Mouse (Mus musculus) MEL (cell line): ENCODE results near the gene Haao. TPM values are rescaled to one million over a fixed set of nuclear protein-coding genes. Genes with fewer than 3 reads are reported as not detected.

ENCODE experiments used
- DNase-seq: peaks from one replicate; pipeline ENCODE4 v3.0.0; 2011; ENCODE audit warnings: low read depth, low spot score
- H3K27ac ChIP-seq: 2 replicates; pipeline ENCODE4 v1.5.1; 2012; ENCODE audit warnings: low read depth, mild to moderate bottlenecking, control low read depth, low read length, moderate library complexity; ENCODE audit not compliant: control insufficient read depth
- H3K27me3 ChIP-seq, 2 experiments: fragments of 150-350 bp in 1 of 2; sonication (generic) in 1 of 2; 2 replicates each; pipeline ENCODE4 v1.6.1; 2012; ENCODE audit warnings: low read length in 2 of 2, mild to moderate bottlenecking in 2 of 2, improper control_type of control experiment in 1 of 2, moderate library complexity in 1 of 2; ENCODE audit not compliant: insufficient read depth in 2 of 2, control insufficient read depth in 1 of 2
- H3K36me3 ChIP-seq, 2 experiments: 2 replicates each; pipeline ENCODE4 v1.6.1; 2012 to 2014; ENCODE audit warnings: low read length in 2 of 2, improper control_type of control experiment in 1 of 2, inconsistent platforms in 1 of 2, mild to moderate bottlenecking in 1 of 2; ENCODE audit not compliant: insufficient read depth in 2 of 2, control insufficient read depth in 1 of 2
- H3K4me1 ChIP-seq, 2 experiments: fragments of 150-350 bp in 1 of 2; sonication (generic) in 1 of 2; 2 replicates each; pipeline ENCODE4 v1.6.1; 2012; ENCODE audit warnings: low read length in 2 of 2, improper control_type of control experiment in 1 of 2, mild to moderate bottlenecking in 1 of 2; ENCODE audit not compliant: insufficient read depth in 2 of 2, control insufficient read depth in 1 of 2
- H3K4me3 ChIP-seq, 2 experiments: fragments of 150-350 bp in 1 of 2; sonication (generic) in 1 of 2; 2 replicates each; pipeline ENCODE4 v1.5.1; 2012; ENCODE audit warnings: low read depth in 2 of 2, low read length in 2 of 2, mild to moderate bottlenecking in 2 of 2, moderate library complexity in 2 of 2, control low read depth in 1 of 2, improper control_type of control experiment in 1 of 2; ENCODE audit not compliant: control insufficient read depth in 1 of 2, insufficient read depth in 1 of 2
- H3K79me2 ChIP-seq: 2 replicates; pipeline ENCODE4 v1.6.1; 2012; ENCODE audit warnings: mild to moderate bottlenecking, low read length, moderate library complexity; ENCODE audit not compliant: control insufficient read depth, poor library complexity, insufficient read depth
- H3K9ac ChIP-seq: 2 replicates; pipeline ENCODE4 v1.6.1; 2012; ENCODE audit warnings: low read depth, mild to moderate bottlenecking, control low read depth, low read length, moderate library complexity; ENCODE audit not compliant: control insufficient read depth, poor library complexity, severe bottlenecking
- H3K9me3 ChIP-seq: fragments of 150-350 bp; sonication (generic); replicated peaks from 2 replicates; pipeline ENCODE4 v1.6.1; 2012; ENCODE audit warnings: mild to moderate bottlenecking, low read length, improper control_type of control experiment, moderate library complexity; ENCODE audit not compliant: insufficient read depth
- BHLHE40 ChIP-seq: IDR thresholded peaks from 2 replicates; pipeline ENCODE4 v1.6.1; 2012; ENCODE audit warnings: low read depth, mild to moderate bottlenecking, inconsistent platforms, low read length, improper control_type of control experiment, borderline replicate concordance
- CHD1 ChIP-seq: IDR thresholded peaks from 2 replicates; pipeline ENCODE4 v1.6.1; 2012; ENCODE audit warnings: low read depth, mild to moderate bottlenecking, inconsistent platforms, low read length, improper control_type of control experiment
- CHD2 ChIP-seq: IDR thresholded peaks from 2 replicates; pipeline ENCODE4 v1.6.1; 2011; ENCODE audit warnings: low read length, improper control_type of control experiment
- CTCF ChIP-seq, 3 experiments: IDR thresholded peaks in 2 of 3; conservative IDR thresholded peaks in 1 of 3; 2 replicates each; pipeline ENCODE4 v1.5.1; 2011 to 2012; ENCODE audit warnings: low read length in 3 of 3, low read depth in 2 of 3, mild to moderate bottlenecking in 2 of 3, improper control_type of control experiment in 1 of 3, inconsistent platforms in 1 of 3, mixed read lengths in 1 of 3, moderate library complexity in 1 of 3; ENCODE audit not compliant: control insufficient read depth in 1 of 3, insufficient read depth in 1 of 3, poor library complexity in 1 of 3, severe bottlenecking in 1 of 3
- ELF1 ChIP-seq: IDR thresholded peaks from 2 replicates; pipeline ENCODE4 v1.6.1; 2014; ENCODE audit warnings: low read depth, mild to moderate bottlenecking, inconsistent platforms, low read length, improper control_type of control experiment, moderate library complexity
- ETS1 ChIP-seq: IDR thresholded peaks from 2 replicates; pipeline ENCODE4 v1.6.1; 2012; ENCODE audit warnings: low read depth, mild to moderate bottlenecking, inconsistent platforms, low read length, improper control_type of control experiment, moderate library complexity
- GABPA ChIP-seq: IDR thresholded peaks from 2 replicates; pipeline ENCODE4 v1.6.1; 2012; ENCODE audit warnings: low read depth, mild to moderate bottlenecking, inconsistent platforms, low read length, improper control_type of control experiment, moderate library complexity
- HCFC1 ChIP-seq: IDR thresholded peaks from 2 replicates; pipeline ENCODE4 v1.6.1; 2012; ENCODE audit warnings: low read depth, mild to moderate bottlenecking, inconsistent platforms, low read length, improper control_type of control experiment, moderate library complexity
- JUND ChIP-seq: IDR thresholded peaks from 2 replicates; pipeline ENCODE4 v1.6.1; 2011; ENCODE audit warnings: low read depth, mild to moderate bottlenecking, improper control_type of control experiment, low read length
- KAT2A ChIP-seq: conservative IDR thresholded peaks from 2 replicates; pipeline ENCODE4 v1.6.1; 2012; ENCODE audit warnings: low read depth, low read length, improper control_type of control experiment, inconsistent platforms
- MAFK ChIP-seq: IDR thresholded peaks from 2 replicates; pipeline ENCODE4 v1.6.1; 2011; ENCODE audit warnings: low read depth, mild to moderate bottlenecking, low read length, improper control_type of control experiment, borderline replicate concordance
- MAX ChIP-seq: IDR thresholded peaks from 2 replicates; pipeline ENCODE4 v1.6.1; 2011; ENCODE audit warnings: low read length, improper control_type of control experiment
- MEF2A ChIP-seq: IDR thresholded peaks from 2 replicates; pipeline ENCODE4 v1.6.1; 2014; ENCODE audit warnings: low read depth, mild to moderate bottlenecking, inconsistent platforms, low read length, improper control_type of control experiment; ENCODE audit not compliant: poor library complexity, insufficient replicate concordance, severe bottlenecking; ENCODE audit errors: extremely low read depth
- NELFE ChIP-seq: IDR thresholded peaks from 2 replicates; pipeline ENCODE4 v1.6.1; 2011; ENCODE audit warnings: low read depth, low read length, improper control_type of control experiment
- POLR2A ChIP-seq, 2 experiments: IDR thresholded peaks; 2 replicates each; pipeline ENCODE4 v1.6.1; 2011 to 2012; ENCODE audit warnings: low read length in 2 of 2, mild to moderate bottlenecking in 2 of 2, control low read depth in 1 of 2, improper control_type of control experiment in 1 of 2, low read depth in 1 of 2, moderate library complexity in 1 of 2; ENCODE audit not compliant: control insufficient read depth in 1 of 2, insufficient read depth in 1 of 2, poor library complexity in 1 of 2
- POLR2AphosphoS2 ChIP-seq: IDR thresholded peaks from 2 replicates; pipeline ENCODE4 v1.6.1; 2011; ENCODE audit warnings: low read length, improper control_type of control experiment
- POLR2AphosphoS5 ChIP-seq: IDR thresholded peaks from 2 replicates; pipeline ENCODE4 v1.6.1; 2012; ENCODE audit warnings: low read depth, borderline replicate concordance, mild to moderate bottlenecking, inconsistent platforms, low read length, moderate library complexity, mixed read lengths
- SMC3 ChIP-seq: IDR thresholded peaks from 2 replicates; pipeline ENCODE4 v1.6.1; 2011; ENCODE audit warnings: low read depth, low read length, improper control_type of control experiment
- TCF12 ChIP-seq: IDR thresholded peaks from 2 replicates; pipeline ENCODE4 v1.6.1; 2014; ENCODE audit warnings: low read depth, mild to moderate bottlenecking, inconsistent platforms, low read length, improper control_type of control experiment, moderate library complexity
- UBTF ChIP-seq: IDR thresholded peaks from 2 replicates; pipeline ENCODE4 v1.6.1; 2012; ENCODE audit warnings: low read depth, mild to moderate bottlenecking, inconsistent platforms, low read length, improper control_type of control experiment, moderate library complexity, borderline replicate concordance; ENCODE audit not compliant: insufficient read depth
- USF1 ChIP-seq: IDR thresholded peaks from 2 replicates; pipeline ENCODE4 v1.6.1; 2014; ENCODE audit warnings: low read depth, mild to moderate bottlenecking, inconsistent platforms, low read length, improper control_type of control experiment, moderate library complexity
- USF2 ChIP-seq, 2 experiments: IDR thresholded peaks; 2 replicates each; pipeline ENCODE4 v1.6.1; 2011 to 2012; ENCODE audit warnings: improper control_type of control experiment in 2 of 2, low read length in 2 of 2, borderline replicate concordance in 1 of 2, inconsistent platforms in 1 of 2, low read depth in 1 of 2, mild to moderate bottlenecking in 1 of 2; ENCODE audit not compliant: insufficient read depth in 1 of 2
- ZC3H11A ChIP-seq: IDR thresholded peaks from 2 replicates; pipeline ENCODE4 v1.6.1; 2012; ENCODE audit warnings: low read depth, mild to moderate bottlenecking, inconsistent platforms, low read length, improper control_type of control experiment
- polyA plus RNA-seq, 2 experiments: library from polyadenylated mRNA; stranded (reverse) in 1 of 2; unstranded in 1 of 2; fragments of >175 nt in 1 of 2; fragments of >200 nt in 1 of 2; gene quantifications; 2 replicates each; pipeline versions ENCODE4 v1.2.1 to v1.2.4; 2012; ENCODE audit warnings: low replicate concordance in 2 of 2, low read depth in 1 of 2; ENCODE audit not compliant: insufficient read length in 2 of 2, insufficient read depth in 1 of 2, missing spikeins in 1 of 2
- total RNA-seq: library from RNA; depleted of rRNA; stranded (reverse); fragments of 300-350 nt; gene quantifications from 2 replicates; pipeline ENCODE4 v1.2.3, GENCODE M21; 2012

Haao gene
- total and polyA plus RNA-seq, 3 experiments = 1.5 to 2.8 TPM; not detected in 1

- no peak overlapping the region for H3K9ac ChIP-seq
- DNase-seq = peak; percentile 50
- no peak overlapping the region for H3K4me3 ChIP-seq
- no peak for TF ChIP-seq MAFK
- no peak for TF ChIP-seq ELF1
- TF ChIP-seq CHD1 = no peak
- TF ChIP-seq ETS1 = no peak
- TF ChIP-seq MAX = no peak
- no peak for TF ChIP-seq KAT2A
- TF ChIP-seq POLR2AphosphoS2 = no peak
- no peak for TF ChIP-seq USF2 (IDR thresholded peaks at IDR 0.05; ENCODE audit: borderline replicate concordance in 1 of 2, insufficient read depth in 1 of 2, low read depth in 1 of 2, low read length in 2 of 2)
- TF ChIP-seq POLR2A (IDR thresholded peaks at IDR 0.05; ENCODE audit: control insufficient read depth in 1 of 2, insufficient read depth in 1 of 2, low read depth in 1 of 2, low read length in 2 of 2, poor library complexity in 1 of 2) = no peak
- no peak for TF ChIP-seq ZC3H11A
- TF ChIP-seq MEF2A = no peak
- TF ChIP-seq UBTF = no peak
- no peak for TF ChIP-seq GABPA
- no peak overlapping the region for H3K27ac ChIP-seq
- H3K36me3 ChIP-seq = 0 out of 4 replicates have a peak, but pooled peaks cover 0 to 2% of the 10 kb centered on the region in 2 experiments
- H3K79me2 ChIP-seq = no peaks in the 10 kb centered on the region
- no peaks in the 10 kb centered on the region for H3K4me1 ChIP-seq
- H3K9me3 ChIP-seq = no peaks in the 10 kb centered on the region
- no peaks in the 10 kb centered on the region for H3K27me3 ChIP-seq
Observed at GRCm38 (mm10) chr17:83871354-83871753, 23.6 kb upstream of the Haao start.

DNA sequence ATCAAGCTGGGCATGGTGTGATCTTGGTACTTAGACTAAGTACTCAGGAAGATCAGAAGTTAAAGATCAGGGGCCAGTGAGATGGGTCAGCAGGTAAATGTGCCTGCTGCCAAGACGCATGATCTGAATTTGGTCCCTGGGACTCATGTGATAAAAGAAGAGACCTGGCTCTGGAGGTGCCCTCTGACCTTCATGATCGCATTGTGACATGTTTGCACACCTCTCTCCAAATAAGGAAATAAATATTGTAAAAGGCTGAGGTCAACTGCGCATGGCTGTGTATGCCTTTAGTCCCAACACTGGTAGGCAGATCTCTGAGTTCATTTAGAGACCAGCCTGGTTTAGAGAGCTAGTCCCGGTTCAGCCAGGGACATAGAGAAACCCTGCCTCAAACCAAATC, 22.6 kb upstream of the Haao start:
- no peak for DNase-seq
- no peak overlapping the region for H3K4me3 ChIP-seq
- no peaks in the 10 kb centered on the region for H3K27me3 ChIP-seq
- no peak overlapping the region for H3K9ac ChIP-seq
- no peak overlapping the region for H3K27ac ChIP-seq
- 0 out of 4 replicates have a peak, but pooled peaks cover 0 to 2% of the 10 kb centered on the region in 2 experiments for H3K36me3 ChIP-seq
- TF ChIP-seq USF1 (no peak), NELFE (no peak), JUND (no peak), MAFK (no peak), HCFC1 (no peak), POLR2A (IDR thresholded peaks at IDR 0.05; ENCODE audit: control insufficient read depth in 1 of 2, insufficient read depth in 1 of 2, low read depth in 1 of 2, low read length in 2 of 2, poor library complexity in 1 of 2) (no peak), BHLHE40 (no peak), POLR2AphosphoS5 (no peak), CTCF (IDR thresholded peaks at IDR 0.05 in 2 of 3, conservative IDR thresholded peaks at IDR 0.05 in 1 of 3; ENCODE audit: control insufficient read depth in 1 of 3, insufficient read depth in 1 of 3, low read depth in 2 of 3, low read length in 3 of 3, poor library complexity in 1 of 3, severe bottlenecking in 1 of 3) (no peak), CHD2 (no peak), TCF12 (no peak), SMC3 (no peak)
- H3K4me1 ChIP-seq = no peaks in the 10 kb centered on the region
- H3K79me2 ChIP-seq = no peaks in the 10 kb centered on the region
- no peaks in the 10 kb centered on the region for H3K9me3 ChIP-seq
